Mouse (Mus musculus) forebrain, embryonic 16.5 days (tissue): ENCODE measurements around the gene Slc16a13. TPM values are rescaled to one million over a fixed set of nuclear protein-coding genes. Genes with fewer than 3 reads are reported as not detected.
A peak's percentile ranks its signal among the peaks of the same experiment; 100 is the strongest.

Source experiments
- ATAC-seq: fragments of 200-750 bp; cut with Nextera tagmentation; 2 replicates; pipeline ENCODE4 v1.8.0; 2017; ENCODE audit warnings: mild to moderate bottlenecking, moderate library complexity
- H3K27ac ChIP-seq: fragments of 300-500 bp; sonication (generic); 2 replicates; pipeline ENCODE4 v1.5.1; 2014; ENCODE audit warnings: low read length, control low read depth
- H3K27me3 ChIP-seq: fragments of 300-500 bp; sonication (generic); replicated peaks from 2 replicates; pipeline ENCODE4 v1.6.1; 2014; ENCODE audit warnings: low read length; ENCODE audit not compliant: control insufficient read depth, insufficient read depth
- H3K36me3 ChIP-seq: fragments of 300-500 bp; sonication (generic); 2 replicates; pipeline ENCODE4 v1.6.1; 2014; ENCODE audit not compliant: control insufficient read depth, insufficient read depth
- H3K4me1 ChIP-seq: fragments of 300-500 bp; sonication (generic); replicated peaks from 2 replicates; pipeline ENCODE4 v1.6.1; 2014; ENCODE audit warnings: low read length; ENCODE audit not compliant: control insufficient read depth, insufficient read depth
- H3K4me2 ChIP-seq: fragments of 300-500 bp; sonication (generic); 2 replicates; pipeline ENCODE4 v1.6.1; 2014; ENCODE audit warnings: mild to moderate bottlenecking, low read length, control low read depth
- H3K4me3 ChIP-seq: fragments of 300-500 bp; sonication (generic); replicated peaks from 2 replicates; pipeline ENCODE4 v1.5.1; 2014; ENCODE audit warnings: mild to moderate bottlenecking, low read length, control low read depth
- H3K9ac ChIP-seq: fragments of 300-500 bp; sonication (generic); replicated peaks from 2 replicates; pipeline ENCODE4 v1.6.1; 2014; ENCODE audit warnings: low read depth, low read length, control low read depth
- H3K9me3 ChIP-seq: fragments of 300-500 bp; sonication (generic); 2 replicates; pipeline ENCODE4 v1.6.1; 2016; ENCODE audit warnings: low read length; ENCODE audit not compliant: control insufficient read depth
- WGBS: fragments of 180-500 bp; shearing (Covaris S2); extraction: QIAGEN DNeasy Blood & Tissue Kit; methylation state at CpG from one replicate; pipeline ENCODE4 v1.1.7; 2014; 5-methylcytosine and 5-hydroxymethylcytosine counted together
- polyA plus RNA-seq: library from polyadenylated mRNA; unstranded; fragments of >200 nt; fragmentation: Nextera tagmentation; extraction: Ambion mirVana; gene quantifications from 2 replicates; pipeline ENCODE4 v1.2.1, GENCODE M21; 2015

Gene Slc16a13
- polyA plus RNA-seq, 1 experiment from 2014 or later = 14.8 TPM

DNA sequence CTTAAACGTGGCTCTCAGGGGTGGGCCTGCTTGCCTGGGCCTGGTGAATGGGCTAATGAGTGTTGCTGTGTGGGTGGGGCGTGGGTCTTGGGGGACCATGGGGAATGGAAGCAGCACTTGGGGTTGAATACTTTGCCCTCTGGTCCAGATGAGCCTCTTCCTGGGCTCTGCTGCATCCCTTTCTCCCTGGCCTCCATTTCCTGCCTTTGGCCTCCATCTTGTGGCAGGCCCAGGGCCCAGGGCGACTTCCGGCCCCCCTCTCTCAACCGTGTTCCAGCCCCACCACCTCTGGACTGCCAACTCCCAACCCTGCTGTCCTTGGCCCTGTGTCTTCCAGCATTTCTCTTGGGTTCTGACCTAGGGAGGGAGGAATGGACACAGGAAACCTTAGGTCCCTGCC, 13.2 kb upstream of the Slc16a13 start:
- Histone ChIP-seq H3K9ac (no peak overlapping the region), H3K4me3 (no peak overlapping the region), H3K4me2 (no peak overlapping the region), H3K36me3 (peaks cover 4% of the 10 kb centered on the region; the same call in 1 of the 2 replicates), H3K9me3 (no peaks in the 10 kb centered on the region), H3K27ac (no peak overlapping the region), H3K27me3 (peaks cover 17% of the 10 kb centered on the region), H3K4me1 (peaks cover 36% of the 10 kb centered on the region)
- WGBS = 67% methylated on average over 5 of the region's 5 CpGs
- no peak for ATAC-seq

DNA sequence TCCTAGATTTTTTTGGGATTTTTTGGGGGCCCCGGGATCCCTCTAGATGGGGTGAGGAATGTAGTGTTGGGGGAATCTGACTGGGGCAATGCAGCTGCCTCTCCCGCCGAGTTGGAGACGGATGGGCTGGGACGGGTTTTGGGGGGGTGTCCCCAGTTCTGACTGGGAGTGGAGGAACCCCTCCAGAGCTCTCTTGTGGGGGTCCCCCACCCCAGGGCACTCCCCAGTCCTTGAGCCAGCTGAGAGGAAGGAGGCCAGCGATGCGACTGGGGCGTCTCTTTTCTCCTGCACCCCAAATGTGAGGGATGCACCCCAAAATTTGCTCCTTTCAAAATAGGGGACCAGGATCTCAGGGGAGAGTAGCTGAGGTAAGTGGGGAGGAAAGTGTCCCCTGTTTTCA, 12.2 kb upstream of the Slc16a13 start:
- ATAC-seq = no peak
- peak overlapping the region; percentile 46 for H3K4me3 ChIP-seq
- H3K9ac ChIP-seq = peak overlapping the region; percentile 61
- peak overlapping the region; percentile 54 for H3K4me2 ChIP-seq
- WGBS = 44% methylated on average over 8 of the region's 8 CpGs
- peaks cover 4% of the 10 kb centered on the region; the same call in 1 of the 2 replicates for H3K36me3 ChIP-seq
- no peak overlapping the region for H3K27ac ChIP-seq
- peaks cover 24% of the 10 kb centered on the region for H3K27me3 ChIP-seq
- peaks cover 33% of the 10 kb centered on the region for H3K4me1 ChIP-seq
- no peaks in the 10 kb centered on the region for H3K9me3 ChIP-seq

DNA sequence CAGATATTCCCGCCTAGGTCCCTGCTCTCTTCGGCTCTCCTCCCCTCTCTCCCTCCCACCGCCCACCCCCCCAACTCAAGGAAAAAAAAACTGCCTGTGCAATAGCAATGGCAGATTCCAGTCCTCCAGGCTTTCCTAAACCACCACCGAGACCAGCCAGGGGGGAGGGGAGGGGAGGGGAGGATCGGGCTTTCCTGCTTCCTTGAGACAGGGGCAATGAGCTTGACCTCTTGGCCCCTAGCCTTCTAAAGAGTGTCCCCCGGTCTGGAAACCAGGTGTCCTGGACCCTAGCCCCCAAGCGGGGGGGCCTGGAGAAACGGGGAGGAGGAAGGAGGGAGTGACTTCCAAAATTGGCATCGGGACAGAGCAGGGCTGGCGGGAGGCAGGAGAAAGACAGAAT, 11.7 kb upstream of the Slc16a13 start:
- Histone ChIP-seq H3K36me3 (peaks cover 4% of the 10 kb centered on the region; the same call in 1 of the 2 replicates), H3K4me2 (peak overlapping the region; percentile 54), H3K27ac (no peak overlapping the region), H3K9me3 (no peaks in the 10 kb centered on the region), H3K27me3 (peaks cover 26% of the 10 kb centered on the region), H3K4me1 (peaks cover 36% of the 10 kb centered on the region), H3K9ac (peak overlapping the region; percentile 61), H3K4me3 (peak overlapping the region; percentile 46)
- 6% methylated on average over 8 of the region's 10 CpGs for WGBS
- no peak for ATAC-seq

DNA sequence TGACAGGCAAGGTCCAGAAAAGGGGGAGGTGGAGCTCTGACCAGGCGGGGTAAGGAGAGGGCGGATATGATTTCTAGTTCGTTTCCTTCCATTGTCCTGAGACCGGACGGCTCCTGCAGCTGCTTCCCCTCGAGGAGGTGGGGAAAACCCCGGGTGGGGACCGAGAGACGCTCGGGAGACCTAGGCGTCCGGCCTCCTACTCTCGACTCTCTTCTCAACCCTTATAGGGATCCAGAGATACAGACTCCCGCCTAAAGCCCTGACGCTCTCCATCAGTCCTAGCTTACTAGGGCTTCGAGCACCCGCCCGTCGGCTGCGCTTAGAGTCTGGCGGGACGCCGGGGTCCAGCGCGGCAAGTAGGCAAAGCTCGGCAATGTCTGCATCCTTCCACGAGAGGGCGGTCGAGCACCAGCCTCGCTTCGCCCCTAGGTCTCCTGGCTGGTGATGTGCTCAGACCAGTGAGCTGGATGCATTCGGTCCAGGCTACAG, 9.4 kb upstream of the Slc16a13 start:
- Histone ChIP-seq H3K4me3 (peak overlapping the region; percentile 18), H3K4me2 (peak overlapping the region; percentile 35), H3K4me1 (peaks cover 41% of the 10 kb centered on the region), H3K9ac (peak overlapping the region; percentile 39; the same call in 1 of the 2 replicates), H3K36me3 (peaks cover 4% of the 10 kb centered on the region; the same call in 1 of the 2 replicates), H3K9me3 (no peaks in the 10 kb centered on the region), H3K27me3 (peaks cover 28% of the 10 kb centered on the region), H3K27ac (no peak overlapping the region)
- peak; percentile 26; the same call in 1 of the 2 replicates for ATAC-seq
- under 1% methylated on average over 32 of the region's 32 CpGs for WGBS

DNA sequence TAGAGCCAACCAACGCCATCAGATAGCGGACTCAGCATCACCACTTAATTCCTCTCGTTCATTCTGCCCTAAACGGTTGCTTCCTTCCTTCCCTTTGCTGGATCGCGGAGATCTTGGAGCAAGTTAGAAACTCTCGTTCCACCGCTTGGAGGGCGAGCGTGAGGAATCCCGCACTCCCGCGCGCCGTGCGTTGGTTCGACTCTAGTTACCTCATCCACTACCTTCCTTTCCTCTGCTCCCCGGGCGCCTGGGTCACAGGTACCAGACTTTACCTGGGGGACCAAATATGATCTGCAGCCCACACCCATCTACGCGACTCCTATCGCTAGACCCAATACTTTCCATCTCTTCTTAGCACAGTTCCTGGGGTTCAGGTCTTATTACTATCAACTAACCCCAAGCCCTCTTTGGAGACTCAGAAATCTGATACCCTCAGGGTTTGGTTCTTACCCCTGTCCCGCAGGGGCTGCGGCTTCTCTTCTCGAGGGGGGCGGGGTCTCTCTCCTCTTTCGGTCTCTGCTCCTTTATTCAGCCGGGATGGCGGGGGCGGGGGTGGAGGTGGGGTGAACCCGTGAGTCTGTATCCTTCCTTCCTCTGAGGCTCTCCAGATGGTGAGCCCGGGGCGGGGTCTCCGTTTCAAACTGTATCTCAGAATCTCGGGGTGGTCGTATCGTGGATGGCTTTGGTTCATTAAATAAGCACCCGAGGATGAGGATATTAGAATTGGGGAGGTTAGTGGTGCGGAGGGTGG, 8.6 kb upstream of the Slc16a13 start, which contains the start of gene Bcl6b:
Gene Bcl6b, minus strand, starts transcription at position 539 of the 751 bp plus-strand sequence.
- peak; percentile 2; the same call in 1 of the 2 replicates for ATAC-seq
- Histone ChIP-seq H3K4me2 (peak within 1 kb of the TSS; percentile 53), H3K4me1 (peaks cover 41% of the 10 kb centered on the region), H3K9ac (peak within 1 kb of the TSS; percentile 39), H3K36me3 (no peaks in the 10 kb centered on the region), H3K9me3 (no peaks in the 10 kb centered on the region), H3K4me3 (peak within 1 kb of the TSS; percentile 34), H3K27ac (no peak within 1 kb of the TSS), H3K27me3 (peaks cover 28% of the 10 kb centered on the region)
- 2% methylated on average over 39 of the region's 39 CpGs for WGBS

DNA sequence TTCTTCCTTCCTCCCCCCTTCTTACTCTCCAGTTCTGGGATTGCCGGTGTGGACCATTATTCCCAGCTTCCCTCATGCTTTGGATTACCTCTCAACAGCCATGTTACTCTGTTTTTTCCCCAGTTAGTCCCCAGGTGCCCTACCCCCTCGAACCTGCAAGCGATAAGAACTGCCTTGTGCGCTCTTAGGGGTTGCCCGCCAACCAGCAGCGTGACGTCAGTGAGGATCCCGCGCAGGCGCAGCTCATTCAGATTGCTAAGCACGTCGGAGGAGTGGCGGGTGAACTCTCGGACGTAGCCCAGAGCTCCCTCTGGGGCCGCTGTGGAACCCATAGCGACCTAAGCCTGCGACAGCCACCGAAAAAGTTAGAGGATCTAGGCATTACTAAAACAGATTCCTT, 8.0 kb upstream of the Slc16a13 start:
- no peaks in the 10 kb centered on the region for H3K36me3 ChIP-seq
- peak overlapping the region; percentile 34 for H3K4me3 ChIP-seq
- peak; percentile 47 for ATAC-seq
- H3K27me3 ChIP-seq = peaks cover 28% of the 10 kb centered on the region
- H3K9me3 ChIP-seq = no peaks in the 10 kb centered on the region
- no peak overlapping the region for H3K27ac ChIP-seq
- peak overlapping the region; percentile 53 for H3K4me2 ChIP-seq
- WGBS = under 1% methylated on average over 19 of the region's 19 CpGs
- H3K9ac ChIP-seq = peak overlapping the region; percentile 14; the same call in 1 of the 2 replicates
- peaks cover 41% of the 10 kb centered on the region for H3K4me1 ChIP-seq

DNA sequence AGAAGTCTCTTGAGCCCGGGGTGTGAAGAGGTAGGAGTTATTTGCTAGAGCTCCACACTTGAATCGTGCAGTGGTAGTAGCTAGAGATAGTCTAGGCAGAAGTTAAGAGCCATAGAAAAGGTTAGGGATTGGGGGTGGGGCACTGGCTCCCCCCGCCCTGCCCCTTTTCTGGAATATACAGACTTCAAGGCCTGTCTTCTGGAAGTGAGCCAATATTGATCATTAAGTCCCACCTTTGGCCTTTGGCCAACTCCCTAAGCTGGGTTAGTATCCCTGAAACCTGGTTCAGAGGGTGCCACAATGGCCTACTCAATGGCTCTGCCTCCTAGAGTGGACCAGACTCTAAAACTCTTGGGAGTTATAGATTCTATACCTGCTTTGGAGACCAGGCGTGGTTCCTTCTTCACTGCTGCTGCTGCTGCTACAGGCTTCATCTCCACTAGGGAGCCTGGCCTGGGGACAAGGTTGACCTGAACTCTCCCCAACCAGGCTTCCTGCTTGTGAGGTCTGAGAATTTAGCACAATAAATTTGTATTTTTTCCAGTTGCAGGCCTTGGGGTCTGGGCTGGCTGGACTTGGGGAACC, 6.9 kb upstream of the Slc16a13 start:
- no peaks in the 10 kb centered on the region for H3K36me3 ChIP-seq
- H3K4me3 ChIP-seq = no peak overlapping the region
- no peak overlapping the region for H3K9ac ChIP-seq
- no peak for ATAC-seq
- no peak overlapping the region for H3K27ac ChIP-seq
- peaks cover 28% of the 10 kb centered on the region for H3K27me3 ChIP-seq
- 79% methylated on average over 4 of the region's 4 CpGs for WGBS
- peaks cover 36% of the 10 kb centered on the region for H3K4me1 ChIP-seq
- no peaks in the 10 kb centered on the region for H3K9me3 ChIP-seq
- peak overlapping the region; percentile 59; the same call in 1 of the 2 replicates for H3K4me2 ChIP-seq

DNA sequence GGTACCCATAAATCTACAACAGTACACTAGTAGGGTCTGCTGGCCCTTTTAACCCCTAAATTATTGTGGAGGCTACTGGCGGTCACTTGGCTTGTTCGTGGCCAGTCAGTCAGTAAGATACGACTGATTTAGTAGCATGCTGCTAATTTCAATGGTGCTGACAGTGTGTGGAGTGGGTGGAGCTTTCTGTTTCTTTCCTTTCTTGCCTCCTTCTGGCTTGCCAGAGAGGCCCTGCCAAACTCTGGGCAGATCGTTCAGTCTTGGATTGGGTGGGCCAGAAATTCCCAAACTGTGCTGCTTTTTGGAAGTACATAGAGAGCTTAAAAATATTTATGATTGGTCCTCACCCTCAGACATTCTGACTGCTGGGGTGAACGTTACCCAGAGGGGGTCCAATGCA, 6.3 kb upstream of the Slc16a13 start:
- H3K4me2 ChIP-seq = peak overlapping the region; percentile 59
- peaks cover 28% of the 10 kb centered on the region for H3K27me3 ChIP-seq
- peak overlapping the region; percentile 50; the same call in 1 of the 2 replicates for H3K9ac ChIP-seq
- H3K36me3 ChIP-seq = no peaks in the 10 kb centered on the region
- peak overlapping the region; percentile 34; the same call in 1 of the 2 replicates for H3K27ac ChIP-seq
- no peaks in the 10 kb centered on the region for H3K9me3 ChIP-seq
- peaks cover 37% of the 10 kb centered on the region for H3K4me1 ChIP-seq
- WGBS = 22% methylated on average over 5 of the region's 5 CpGs
- H3K4me3 ChIP-seq = peak overlapping the region; percentile 35
- ATAC-seq = peak; percentile 47

DNA sequence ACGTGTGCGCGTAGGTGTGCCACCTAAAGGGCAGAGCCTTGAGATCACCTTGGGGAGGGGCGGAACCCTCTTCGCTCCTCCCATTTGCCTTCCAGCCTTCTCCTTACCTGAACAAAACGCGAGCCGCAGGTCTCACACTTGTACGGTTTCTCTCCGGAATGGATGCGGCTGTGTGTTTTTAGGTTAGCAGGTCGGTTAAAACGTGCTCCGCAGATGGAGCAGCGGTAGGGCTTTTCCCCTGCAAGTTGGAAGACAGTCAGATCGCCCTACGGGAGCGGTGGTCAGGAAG, 5.7 kb upstream of the Slc16a13 start:
- Histone ChIP-seq H3K4me1 (peaks cover 43% of the 10 kb centered on the region), H3K9me3 (no peaks in the 10 kb centered on the region), H3K36me3 (no peaks in the 10 kb centered on the region), H3K4me2 (peak overlapping the region; percentile 59), H3K27me3 (peaks cover 28% of the 10 kb centered on the region), H3K27ac (no peak overlapping the region), H3K9ac (peak overlapping the region; percentile 50), H3K4me3 (peak overlapping the region; percentile 35)
- 5% methylated on average over 18 of the region's 18 CpGs for WGBS
- no peak for ATAC-seq
